Mouse (Mus musculus): ENCODE data around the gene Tbkbp1. TPM values are rescaled to one million over a fixed set of nuclear protein-coding genes. Genes with fewer than 3 reads are reported as not detected.

Tbkbp1 gene
- polyA plus RNA-seq, 1 experiment from 2014 or later, result 4.9 TPM

- Histone ChIP-seq H3K36me3 (ENCODE audit: control insufficient read depth, insufficient read depth, low read length) (no peaks in the 10 kb centered on the region), H3K4me1 (replicated peaks; ENCODE audit: control insufficient read depth, insufficient read depth, low read length) (no peaks in the 10 kb centered on the region; the same call in 1 of the 2 replicates), H3K9me3 (ENCODE audit: control insufficient read depth, low read length) (no peaks in the 10 kb centered on the region), H3K27me3 (ENCODE audit: control insufficient read depth, insufficient read depth, low read depth, low read length) (peaks cover 14% of the 10 kb centered on the region), H3K9ac (ENCODE audit: low read length) (no peak overlapping the region), H3K4me3 (ENCODE audit: low read length) (no peak overlapping the region), H3K4me2 (ENCODE audit: low read depth, low read length) (no peak overlapping the region), H3K27ac (ENCODE audit: low read length) (no peak overlapping the region)
- WGBS, result 78% methylated on average over 16 of the region's 16 CpGs
- ATAC-seq (ENCODE audit: low read depth), result no peak
Observed at GRCm38 (mm10) chr11:97108976-97109375, 42.3 kb downstream of the Tbkbp1 start.

- no peaks in the 10 kb centered on the region for H3K9me3 ChIP-seq (ENCODE audit: control insufficient read depth, low read length)
- no peak overlapping the region for H3K4me3 ChIP-seq (ENCODE audit: low read length)
- no peak for ATAC-seq (ENCODE audit: low read depth)
- H3K27me3 ChIP-seq (ENCODE audit: control insufficient read depth, insufficient read depth, low read depth, low read length), result 0 out of 2 replicates have a peak, but pooled peaks cover 3% of the 10 kb centered on the region
- no peaks in the 10 kb centered on the region for H3K4me1 ChIP-seq (replicated peaks; ENCODE audit: control insufficient read depth, insufficient read depth, low read length)
- no peak overlapping the region for H3K27ac ChIP-seq (ENCODE audit: low read length)
- no peak overlapping the region for H3K4me2 ChIP-seq (ENCODE audit: low read depth, low read length)
- 90% methylated on average over 9 of the region's 9 CpGs for WGBS
- no peaks in the 10 kb centered on the region for H3K36me3 ChIP-seq (ENCODE audit: control insufficient read depth, insufficient read depth, low read length)
- no peak overlapping the region for H3K9ac ChIP-seq (ENCODE audit: low read length)
Observed at GRCm38 (mm10) chr11:97104091-97104483, 47.2 kb downstream of the Tbkbp1 start.

GRCm38 (mm10) chr11:97103163-97104090 lies 47.9 kb downstream of the Tbkbp1 start:
- Histone ChIP-seq H3K4me2 (ENCODE audit: low read depth, low read length) (no peak overlapping the region), H3K4me1 (replicated peaks; ENCODE audit: control insufficient read depth, insufficient read depth, low read length) (0 out of 2 replicates have a peak, but pooled peaks cover 2% of the 10 kb centered on the region), H3K4me3 (ENCODE audit: low read length) (no peak overlapping the region), H3K9me3 (ENCODE audit: control insufficient read depth, low read length) (no peaks in the 10 kb centered on the region), H3K9ac (ENCODE audit: low read length) (no peak overlapping the region), H3K27ac (ENCODE audit: low read length) (no peak overlapping the region), H3K27me3 (ENCODE audit: control insufficient read depth, insufficient read depth, low read depth, low read length) (peaks cover 6% of the 10 kb centered on the region), H3K36me3 (ENCODE audit: control insufficient read depth, insufficient read depth, low read length) (no peaks in the 10 kb centered on the region)
- 87% methylated on average over 10 of the region's 10 CpGs for WGBS
- ATAC-seq (ENCODE audit: low read depth), result no peak

- no peaks in the 10 kb centered on the region for H3K36me3 ChIP-seq (ENCODE audit: control insufficient read depth, insufficient read depth, low read length)
- H3K27ac ChIP-seq (ENCODE audit: low read length), result no peak overlapping the region
- 0 out of 2 replicates have a peak, but pooled peaks cover 2% of the 10 kb centered on the region for H3K4me1 ChIP-seq (replicated peaks; ENCODE audit: control insufficient read depth, insufficient read depth, low read length)
- no peak for ATAC-seq (ENCODE audit: low read depth)
- H3K9me3 ChIP-seq (ENCODE audit: control insufficient read depth, low read length), result no peaks in the 10 kb centered on the region
- no peak overlapping the region for H3K4me3 ChIP-seq (ENCODE audit: low read length)
- H3K4me2 ChIP-seq (ENCODE audit: low read depth, low read length), result no peak overlapping the region
- WGBS, result 17% methylated on average over 9 of the region's 9 CpGs
- H3K9ac ChIP-seq (ENCODE audit: low read length), result no peak overlapping the region
- H3K27me3 ChIP-seq (ENCODE audit: control insufficient read depth, insufficient read depth, low read depth, low read length), result peaks cover 17% of the 10 kb centered on the region
Observed at GRCm38 (mm10) chr11:97101722-97102121, 49.6 kb downstream of the Tbkbp1 start.

- peak overlapping the region; percentile 18; the same call in 1 of the 2 replicates for H3K4me2 ChIP-seq (ENCODE audit: low read depth, low read length)
- ATAC-seq (ENCODE audit: low read depth), result no peak
- WGBS, result 17% methylated on average over 18 of the region's 18 CpGs
- H3K27me3 ChIP-seq (ENCODE audit: control insufficient read depth, insufficient read depth, low read depth, low read length), result peaks cover 17% of the 10 kb centered on the region
- H3K36me3 ChIP-seq (ENCODE audit: control insufficient read depth, insufficient read depth, low read length), result no peaks in the 10 kb centered on the region
- H3K9me3 ChIP-seq (ENCODE audit: control insufficient read depth, low read length), result no peaks in the 10 kb centered on the region
- H3K9ac ChIP-seq (ENCODE audit: low read length), result no peak overlapping the region
- no peak overlapping the region for H3K27ac ChIP-seq (ENCODE audit: low read length)
- H3K4me1 ChIP-seq (replicated peaks; ENCODE audit: control insufficient read depth, insufficient read depth, low read length), result 0 out of 2 replicates have a peak, but pooled peaks cover 2% of the 10 kb centered on the region
- no peak overlapping the region for H3K4me3 ChIP-seq (ENCODE audit: low read length)
Observed at GRCm38 (mm10) chr11:97098791-97099190, 52.5 kb downstream of the Tbkbp1 start.

- peaks cover 13% of the 10 kb centered on the region for H3K27me3 ChIP-seq (ENCODE audit: control insufficient read depth, insufficient read depth, low read depth, low read length)
- H3K9me3 ChIP-seq (ENCODE audit: control insufficient read depth, low read length), result no peaks in the 10 kb centered on the region
- H3K9ac ChIP-seq (ENCODE audit: low read length), result no peak overlapping the region
- no peak overlapping the region for H3K27ac ChIP-seq (ENCODE audit: low read length)
- ATAC-seq (ENCODE audit: low read depth), result no peak
- no peak overlapping the region for H3K4me2 ChIP-seq (ENCODE audit: low read depth, low read length)
- WGBS, result 49% methylated on average over 2 of the region's 2 CpGs
- 0 out of 2 replicates have a peak, but pooled peaks cover 2% of the 10 kb centered on the region for H3K4me1 ChIP-seq (replicated peaks; ENCODE audit: control insufficient read depth, insufficient read depth, low read length)
- H3K36me3 ChIP-seq (ENCODE audit: control insufficient read depth, insufficient read depth, low read length), result no peaks in the 10 kb centered on the region
- no peak overlapping the region for H3K4me3 ChIP-seq (ENCODE audit: low read length)
Observed at GRCm38 (mm10) chr11:97094600-97094999, 56.7 kb downstream of the Tbkbp1 start.

GRCm38 (mm10) chr11:97086365-97086764 lies 64.9 kb downstream of the Tbkbp1 start:
- no peak overlapping the region for H3K4me2 ChIP-seq (ENCODE audit: low read depth, low read length)
- ATAC-seq (ENCODE audit: low read depth), result no peak
- H3K9me3 ChIP-seq (ENCODE audit: control insufficient read depth, low read length), result peaks cover 5% of the 10 kb centered on the region
- H3K36me3 ChIP-seq (ENCODE audit: control insufficient read depth, insufficient read depth, low read length), result no peaks in the 10 kb centered on the region
- no peaks in the 10 kb centered on the region for H3K4me1 ChIP-seq (replicated peaks; ENCODE audit: control insufficient read depth, insufficient read depth, low read length)
- no peak overlapping the region for H3K27ac ChIP-seq (ENCODE audit: low read length)
- no peaks in the 10 kb centered on the region for H3K27me3 ChIP-seq (ENCODE audit: control insufficient read depth, insufficient read depth, low read depth, low read length)
- WGBS, result 66% methylated on average over 6 of the region's 6 CpGs
- no peak overlapping the region for H3K4me3 ChIP-seq (ENCODE audit: low read length)
- no peak overlapping the region for H3K9ac ChIP-seq (ENCODE audit: low read length)

Small RNA genes within 50 kb of the gene (microRNA-seq; reads per million reads assigned to microRNA genes)
- not detected for gene Mir7235

Other genes with a start within 250 kb of the Tbkbp1 start
- gene Cdk5rap3, start 235.0 kb downstream of the Tbkbp1 start, polyA plus RNA-seq (2015; fragmentation: Nextera tagmentation; extraction: Ambion mirVana), result 67.5 and 70.6 TPM in 2 replicates
- 50.5 and 60.2 TPM in 2 replicates for gene Prr15l, start 223.4 kb downstream of the Tbkbp1 start, polyA plus RNA-seq (2015; fragmentation: Nextera tagmentation; extraction: Ambion mirVana)
- 28.1 and 35.4 TPM in 2 replicates for gene Pnpo, start 207.5 kb downstream of the Tbkbp1 start, polyA plus RNA-seq (2015; fragmentation: Nextera tagmentation; extraction: Ambion mirVana)
- gene Sp2, start 168.5 kb downstream of the Tbkbp1 start, polyA plus RNA-seq (2015; fragmentation: Nextera tagmentation; extraction: Ambion mirVana), result 18.5 and 22.2 TPM in 2 replicates
- 0.59 and 0.62 TPM in 2 replicates for gene Sp6, start 138.1 kb downstream of the Tbkbp1 start, polyA plus RNA-seq (2015; fragmentation: Nextera tagmentation; extraction: Ambion mirVana)
- gene Scrn2, start 121.6 kb downstream of the Tbkbp1 start, polyA plus RNA-seq (2015; fragmentation: Nextera tagmentation; extraction: Ambion mirVana), result 29.7 and 32.9 TPM in 2 replicates
- gene Lrrc46, start 110.1 kb downstream of the Tbkbp1 start, polyA plus RNA-seq (2015; fragmentation: Nextera tagmentation; extraction: Ambion mirVana), result 8.7 and 11.3 TPM in 2 replicates
- gene Mrpl10, start 109.9 kb downstream of the Tbkbp1 start, polyA plus RNA-seq (2015; fragmentation: Nextera tagmentation; extraction: Ambion mirVana), result 74.1 and 76.5 TPM in 2 replicates
- gene Osbpl7, start 100.9 kb downstream of the Tbkbp1 start, polyA plus RNA-seq (2015; fragmentation: Nextera tagmentation; extraction: Ambion mirVana), result 12.4 and 14.3 TPM in 2 replicates
- gene Tbx21, start 36.2 kb downstream of the Tbkbp1 start, polyA plus RNA-seq (2015; fragmentation: Nextera tagmentation; extraction: Ambion mirVana), result 0.21 TPM in 1 of 2 replicates, not detected in the other
- gene Kpnb1, start 36.4 kb upstream of the Tbkbp1 start, polyA plus RNA-seq (2015; fragmentation: Nextera tagmentation; extraction: Ambion mirVana), result 39.6 and 40.4 TPM in 2 replicates
- 74.5 and 86.5 TPM in 2 replicates for gene Npepps, start 129.1 kb upstream of the Tbkbp1 start, polyA plus RNA-seq (2015; fragmentation: Nextera tagmentation; extraction: Ambion mirVana)
- gene Mrpl45, start 164.2 kb upstream of the Tbkbp1 start, polyA plus RNA-seq (2015; fragmentation: Nextera tagmentation; extraction: Ambion mirVana), result 42.2 and 43.0 TPM in 2 replicates
- gene Gpr179, start 200.6 kb upstream of the Tbkbp1 start, polyA plus RNA-seq (2015; fragmentation: Nextera tagmentation; extraction: Ambion mirVana), result 0.11 and 0.14 TPM in 2 replicates
- 3.2 TPM in 2 replicates for gene Socs7, start 211.1 kb upstream of the Tbkbp1 start, polyA plus RNA-seq (2015; fragmentation: Nextera tagmentation; extraction: Ambion mirVana)